Mouse (Mus musculus): ENCODE results near the gene Aunip.

The Aunip gene

DNA sequence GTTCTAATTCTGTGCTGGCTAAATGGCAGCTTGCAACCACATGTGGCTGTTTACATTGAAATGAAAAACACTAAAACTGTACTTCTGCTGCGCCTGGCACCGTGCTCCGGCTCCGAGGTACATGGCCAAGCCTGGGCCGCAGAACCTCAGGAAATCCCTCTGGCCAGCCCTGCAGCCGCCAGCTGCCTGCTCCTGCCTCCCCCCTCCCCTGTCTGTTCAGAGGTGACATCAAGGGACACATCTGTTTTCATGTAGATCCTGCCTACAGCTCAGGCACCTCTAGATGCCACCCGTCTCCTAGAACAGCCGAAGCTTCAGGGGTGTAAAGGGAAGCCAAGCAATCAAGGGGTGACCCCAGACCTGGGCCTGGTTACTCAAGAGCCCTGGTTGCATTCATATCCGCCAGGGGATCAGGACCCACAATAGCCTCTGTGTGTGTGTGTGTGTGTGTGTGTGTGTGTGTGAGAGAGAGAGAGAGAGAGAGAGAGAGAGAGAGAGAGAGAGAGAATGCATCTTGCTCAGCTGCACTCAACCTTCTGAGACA is 47.8 kb downstream of the Aunip start:
- DNase-seq, result no peak

DNA sequence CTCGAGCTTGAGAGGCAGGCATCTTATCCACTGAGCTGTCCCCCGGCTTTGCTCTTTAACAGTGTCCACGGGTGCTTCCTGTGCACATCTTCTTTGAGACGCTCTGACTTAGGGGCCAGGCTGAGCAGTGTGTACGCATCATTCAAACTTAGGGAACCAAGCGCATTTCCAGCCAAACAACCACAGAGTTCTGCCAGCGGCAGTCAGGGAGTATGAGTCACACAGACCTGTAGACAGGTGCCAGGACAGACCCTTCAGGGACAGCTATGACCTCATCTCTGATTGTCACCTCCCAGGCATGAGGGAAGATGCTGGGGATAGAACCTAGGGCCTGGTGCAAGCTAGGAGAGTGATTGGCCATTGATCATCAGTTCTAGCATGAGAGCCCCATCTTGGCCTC is 48.4 kb downstream of the Aunip start:
- no peak for DNase-seq

DNA sequence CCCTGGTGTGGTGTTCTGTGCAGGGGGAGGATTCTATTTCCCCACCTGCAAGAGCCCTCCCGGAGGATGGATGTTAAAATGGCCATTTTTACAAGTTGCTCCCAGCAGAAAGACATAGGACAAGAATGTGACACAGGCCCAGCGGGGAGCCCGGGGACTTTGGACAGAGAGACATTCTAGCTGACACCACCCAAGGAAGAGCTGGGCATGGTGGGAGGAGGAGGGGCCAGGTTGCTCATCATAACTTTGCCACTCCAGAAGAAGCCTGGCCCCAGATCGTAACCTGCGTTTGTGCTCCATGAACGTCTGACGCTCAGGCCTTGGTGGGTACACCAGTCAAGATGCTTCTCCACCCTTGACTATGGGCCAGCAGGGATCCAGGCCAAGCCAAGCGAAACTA is 49.9 kb downstream of the Aunip start:
- DNase-seq, result no peak

DNA sequence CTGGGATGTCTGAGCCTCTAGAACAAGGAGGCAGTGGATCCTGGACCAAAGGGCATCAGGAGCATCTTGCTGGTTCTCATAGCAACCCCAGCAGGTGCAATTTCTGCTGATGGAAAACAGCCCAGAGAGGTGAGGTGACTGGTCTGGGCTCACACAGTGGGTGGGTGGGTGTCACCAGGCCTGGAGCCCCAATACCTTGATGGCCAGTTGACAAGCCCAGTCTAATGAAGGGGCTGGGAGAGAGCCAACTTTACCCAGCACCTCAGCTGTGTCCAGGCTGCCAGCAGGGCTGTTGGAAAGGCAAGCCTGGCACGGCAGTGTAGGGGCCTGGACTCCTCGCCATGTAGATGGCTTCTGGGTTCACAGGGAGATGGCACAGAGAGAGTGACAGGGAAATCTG is 51.2 kb downstream of the Aunip start:
- DNase-seq, result no peak

DNA sequence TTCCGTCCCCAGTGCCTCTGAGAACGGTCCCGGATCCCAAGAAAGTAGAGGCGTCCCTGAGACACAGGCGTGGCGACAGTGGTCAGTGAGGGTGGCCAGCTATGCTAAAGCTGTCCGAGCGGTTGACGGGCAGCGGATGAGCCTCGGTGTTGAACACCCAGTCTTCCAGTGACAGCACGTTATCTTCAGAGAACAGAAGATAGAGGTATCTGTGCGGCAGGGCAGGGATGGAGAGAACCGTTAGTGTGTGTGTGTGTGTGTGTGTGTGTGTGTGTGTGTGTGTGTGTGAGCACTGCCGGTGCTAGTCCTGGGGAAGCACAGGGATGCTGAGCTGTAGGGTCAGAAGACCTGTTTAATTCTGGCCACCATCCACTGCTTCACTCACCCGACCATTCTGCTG is 52.8 kb downstream of the Aunip start:
- no peak for DNase-seq

DNA sequence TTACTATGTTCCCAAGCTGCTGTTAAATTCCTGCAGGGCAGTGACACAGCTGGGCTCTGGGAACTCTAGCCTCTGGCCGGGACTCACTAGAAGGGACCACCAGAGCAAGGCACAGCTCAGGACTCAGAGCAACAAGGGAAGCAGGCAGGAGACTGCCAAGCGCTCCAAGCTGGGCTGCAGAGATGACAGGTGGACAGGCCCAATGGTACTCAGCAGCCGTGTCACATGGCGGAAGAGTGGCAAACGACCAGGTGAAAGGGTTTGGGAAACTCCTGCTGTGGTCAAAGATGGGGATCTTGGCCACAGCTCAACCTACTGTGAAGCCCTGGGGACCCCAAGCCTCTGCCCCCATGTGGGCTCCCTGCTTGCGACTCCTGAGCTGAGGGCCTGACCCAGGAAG is 53.3 kb downstream of the Aunip start:
- DNase-seq, result no peak

DNA sequence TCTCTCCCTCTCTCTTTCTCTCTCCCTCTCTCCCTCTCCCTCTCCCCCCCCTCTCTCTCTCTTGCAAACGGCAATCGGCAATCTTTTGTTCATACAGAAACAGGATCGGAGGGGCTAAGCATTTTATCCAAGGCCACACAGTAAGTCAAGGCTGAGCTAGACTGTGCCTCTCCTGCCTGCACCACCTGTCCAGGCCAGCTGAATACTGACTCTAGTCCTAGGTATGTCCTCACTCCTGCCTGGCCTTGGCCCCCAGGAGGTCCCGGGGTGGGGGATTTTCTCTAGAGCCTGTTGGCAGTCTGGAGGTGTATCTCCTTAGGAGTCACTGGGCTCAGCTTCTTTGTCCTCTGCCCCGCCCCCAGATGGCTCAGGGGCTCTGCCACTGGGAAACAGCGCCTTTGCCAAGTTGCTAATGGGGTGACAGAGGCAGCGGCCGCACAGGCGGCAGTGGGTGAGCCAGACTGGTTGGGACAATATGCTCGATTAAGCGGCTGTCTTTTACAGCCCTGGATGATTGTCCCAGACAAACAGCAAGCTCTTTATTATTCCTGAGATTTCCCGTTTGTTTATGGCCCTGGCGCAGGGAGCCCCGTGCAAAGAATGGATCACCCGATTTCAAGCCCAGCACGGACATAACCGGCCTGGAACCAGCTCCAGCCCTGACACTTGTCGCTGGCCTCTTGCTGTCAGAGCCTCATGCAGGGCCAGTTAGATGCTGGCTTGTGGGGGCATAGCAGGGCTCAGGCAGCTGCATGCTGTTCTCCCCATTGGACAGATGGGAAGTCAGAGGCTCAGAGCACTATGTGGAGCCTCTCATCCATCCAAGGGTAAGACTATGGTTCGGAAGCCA is 56.8 kb downstream of the Aunip start:
- peak; percentile 26 for DNase-seq

DNA sequence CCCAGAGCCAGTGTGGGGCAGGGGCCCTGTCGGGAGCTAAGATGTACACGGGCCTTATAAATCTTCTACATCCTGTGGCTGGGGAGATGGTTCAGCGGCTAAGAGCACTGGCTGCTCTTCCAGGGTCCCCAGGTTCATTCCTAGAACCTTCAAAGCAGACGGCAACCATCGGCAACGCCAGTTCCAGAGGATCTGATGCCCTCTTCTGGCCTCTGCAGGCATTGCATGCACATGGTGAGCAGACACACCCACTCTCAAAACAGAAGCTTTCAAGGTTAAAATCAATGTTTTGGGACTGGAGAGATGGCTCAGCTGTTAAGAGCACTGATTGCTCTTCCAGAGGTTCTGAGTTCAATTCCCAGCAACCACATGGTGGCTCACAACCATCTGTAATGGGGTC is 58.4 kb downstream of the Aunip start:
- no peak for DNase-seq

DNA sequence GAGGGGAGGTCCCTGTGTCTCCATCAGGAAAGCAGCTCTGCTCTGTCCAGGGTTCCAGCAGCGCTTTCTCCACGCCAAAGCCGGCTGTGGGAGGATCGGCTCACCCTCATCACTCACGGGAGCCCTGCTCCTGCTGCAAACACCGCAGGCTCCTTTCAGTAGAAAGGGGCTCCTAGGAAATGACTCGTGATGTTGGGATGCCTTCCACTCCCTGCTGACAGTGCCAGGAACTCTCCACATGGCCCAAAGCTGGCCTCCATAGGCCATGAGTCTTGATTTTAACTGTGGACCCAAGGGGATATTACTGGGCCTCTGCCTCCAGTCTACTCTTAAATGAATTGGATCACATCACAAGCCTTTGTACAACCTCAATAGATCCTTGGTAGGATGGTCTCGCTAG is 59.0 kb downstream of the Aunip start:
- no peak for DNase-seq

DNA sequence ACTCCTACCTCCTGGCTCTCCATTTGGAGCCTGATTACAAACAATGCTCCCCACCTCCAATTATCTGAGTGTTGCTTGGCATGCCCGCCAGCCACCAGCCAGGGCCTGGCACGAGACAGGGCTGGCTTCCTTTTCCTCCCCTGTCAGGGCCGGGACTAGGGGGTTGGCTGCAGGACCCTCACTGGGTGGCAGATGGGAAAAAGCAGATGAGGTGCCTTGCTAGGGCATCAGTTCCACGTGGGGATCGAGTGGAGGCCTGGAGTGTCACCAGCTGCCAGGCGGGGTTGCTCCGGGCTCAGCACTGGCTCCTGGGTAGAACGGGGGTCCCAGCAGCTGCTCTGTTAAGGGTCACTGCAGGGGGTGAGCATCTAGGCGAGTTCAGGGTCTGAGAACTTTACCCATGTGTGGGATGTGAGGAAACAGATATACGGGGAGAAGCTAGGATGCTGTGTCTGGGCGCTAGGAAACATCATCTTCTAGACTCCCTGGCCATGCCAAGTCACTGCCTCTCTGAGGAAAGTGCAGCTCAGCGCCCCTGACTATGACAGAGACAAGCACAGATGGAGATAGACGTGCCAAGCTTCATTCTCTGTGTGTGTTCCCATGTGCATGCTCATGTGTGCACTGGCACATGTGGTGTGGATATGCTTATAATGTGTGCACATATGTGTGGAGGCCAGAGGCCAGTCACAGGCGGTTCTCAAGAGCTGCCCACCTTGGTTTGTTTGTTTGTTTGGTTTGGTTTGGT is 60.1 kb downstream of the Aunip start:
- DNase-seq, result no peak

DNA sequence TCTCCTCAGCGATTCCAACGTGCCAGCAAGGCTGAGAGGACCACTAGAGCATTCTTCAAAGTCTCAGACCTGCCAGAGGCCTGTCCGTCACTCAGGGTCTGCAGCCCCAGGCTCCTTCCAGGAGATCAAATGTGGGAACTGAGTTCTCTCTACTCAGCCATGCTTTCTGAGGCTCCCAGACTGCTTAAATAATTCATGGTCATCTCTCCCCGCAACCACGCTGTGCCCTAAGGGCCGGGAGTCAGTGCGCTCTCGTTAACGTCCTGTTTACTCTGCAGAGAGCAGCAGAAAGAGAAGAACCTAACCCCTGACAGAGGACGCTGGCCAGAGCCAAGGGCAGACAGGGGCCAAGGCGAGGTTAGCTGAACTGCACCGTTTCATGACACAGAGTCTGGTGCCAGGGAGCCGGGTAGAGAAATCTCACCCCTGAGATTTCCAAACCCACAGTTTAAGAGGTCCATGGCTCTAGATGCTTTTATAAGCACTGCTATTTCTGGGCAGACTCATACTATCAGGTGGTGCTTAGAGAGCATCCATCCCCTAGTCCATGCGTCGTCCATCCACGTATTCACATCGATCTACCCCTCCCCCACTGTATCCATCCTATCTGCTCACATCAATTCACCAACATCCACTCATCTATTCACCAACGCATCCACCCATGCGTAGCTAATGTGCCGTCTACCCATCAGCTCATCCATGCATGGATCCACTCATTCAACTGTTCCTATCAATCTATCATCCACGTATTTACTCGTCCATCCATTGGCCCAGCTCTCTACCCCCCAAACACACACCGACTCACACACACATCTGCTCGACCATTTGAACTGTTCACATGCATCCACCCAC is 61.9 kb downstream of the Aunip start:
- DNase-seq, result no peak
